10 mouse cellular contexts compared by ENCODE assay signal in genomic region chr11:83832389-83832788, GRCm38 (mm10). TPM values are rescaled to one million over a fixed set of nuclear protein-coding genes. Genes with fewer than 3 reads are reported as not detected.
A peak's percentile ranks its signal among the peaks of the same experiment; 100 is the strongest.
DNase-seq lines count a peak whose midpoint lies in the region; ATAC-seq and TF ChIP-seq lines count a peak whose summit lies in the region.
"Had no signal": no experiment of that assay in that cellular context is flagged by ENCODE, and none has a peak within 500 bp of the region (broad histone marks: within the 10 kb centered on the region; RNA-seq: fewer than 3 reads in every experiment).

No protein-coding gene starts in this region.

- H3K27me3 ChIP-seq in lung, embryonic 14.5 days (ENCODE audit: insufficient read depth, low read length), result no peaks in the 10 kb centered on the region
- H3K27me3 ChIP-seq in heart, embryonic 10.5 days (ENCODE audit: insufficient read depth, poor library complexity, severe bottlenecking), result no peaks in the 10 kb centered on the region
- H3K27me3 ChIP-seq: embryonic facial prominence, embryonic 13.5 days; liver, embryonic 13.5 days had no signal

- TF ChIP-seq CTCF in bone marrow macrophage, adult 2 months (IDR thresholded peaks at IDR 0.05; ENCODE audit: low read depth, low read length), result peak; percentile 60
- peak; percentile 77 for TF ChIP-seq CTCF in lung, embryonic 14.5 days (IDR thresholded peaks at IDR 0.05; ENCODE audit: low read depth)

- 46% methylated on average over 8 of the region's 8 CpGs for WGBS in lung, embryonic 14.5 days
- WGBS in heart, embryonic 10.5 days, result 34% methylated on average over 8 of the region's 8 CpGs

- H3K36me3 ChIP-seq in lung, embryonic 14.5 days (ENCODE audit: insufficient read depth), result no peaks in the 10 kb centered on the region
- H3K36me3 ChIP-seq in heart, embryonic 10.5 days, result no peaks in the 10 kb centered on the region
- H3K36me3 ChIP-seq: embryonic facial prominence, embryonic 13.5 days; liver, embryonic 13.5 days had no signal

- no peak overlapping the region for H3K9ac ChIP-seq in lung, embryonic 14.5 days
- H3K9ac ChIP-seq: embryonic facial prominence, embryonic 13.5 days; liver, embryonic 13.5 days had no signal

- intact Hi-C loops in gastrocnemius, postnatal 36 days (cut with DNase I), result no loop called here
- intact Hi-C loops in left cerebral cortex, postnatal 4 days (cut with DNase I), result no loop called here

- H3K27ac ChIP-seq in bone marrow macrophage, adult 2 months (ENCODE audit: insufficient read depth, low read depth, low read length), result no peak overlapping the region
- no peak overlapping the region for H3K27ac ChIP-seq in lung, embryonic 14.5 days (ENCODE audit: low read depth)
- no peak overlapping the region for H3K27ac ChIP-seq in heart, embryonic 10.5 days
- H3K27ac ChIP-seq: embryonic facial prominence, embryonic 13.5 days; liver, embryonic 13.5 days had no signal

- no peak overlapping the region for H3K4me2 ChIP-seq in lung, embryonic 14.5 days
- H3K4me2 ChIP-seq: embryonic facial prominence, embryonic 13.5 days; liver, embryonic 13.5 days had no signal

- H3K9me3 ChIP-seq in lung, embryonic 14.5 days (ENCODE audit: low read depth, low read length), result no peaks in the 10 kb centered on the region
- no peaks in the 10 kb centered on the region for H3K9me3 ChIP-seq in heart, embryonic 10.5 days
- H3K9me3 ChIP-seq: embryonic facial prominence, embryonic 13.5 days; liver, embryonic 13.5 days had no signal

- DNase-seq in gastrocnemius, postnatal 10 days, result peak; percentile 33
- no peak for DNase-seq in gastrocnemius, postnatal 36 days
- peak; percentile 29 for DNase-seq in right cerebral cortex, postnatal 14 days
- no peak for DNase-seq in right cerebral cortex, postnatal 4 days
- DNase-seq in lung, embryonic 14.5 days, result peak; percentile 75
- DNase-seq in left cerebral cortex, postnatal 4 days, result no peak
- DNase-seq in heart, embryonic 10.5 days (ENCODE audit: low spot score), result no peak
- DNase-seq: liver, embryonic 13.5 days had no signal

- no peak overlapping the region for H3K4me3 ChIP-seq in bone marrow macrophage, adult 2 months (ENCODE audit: insufficient read depth, low read length)
- no peak overlapping the region for H3K4me3 ChIP-seq in lung, embryonic 14.5 days (ENCODE audit: low read depth, low read length)
- H3K4me3 ChIP-seq in heart, embryonic 10.5 days, result no peak overlapping the region
- H3K4me3 ChIP-seq: embryonic facial prominence, embryonic 13.5 days; liver, embryonic 13.5 days had no signal

- no peak for TF ChIP-seq POLR2A in bone marrow macrophage, adult 2 months (IDR thresholded peaks at IDR 0.05; ENCODE audit: borderline replicate concordance, low read depth, low read length)

- no peak for ATAC-seq in lung, embryonic 14.5 days (ENCODE audit: insufficient read depth)

- peaks cover 13% of the 10 kb centered on the region for H3K4me1 ChIP-seq in bone marrow macrophage, adult 2 months (ENCODE audit: control insufficient read depth, insufficient read depth, low read length)
- H3K4me1 ChIP-seq in lung, embryonic 14.5 days (ENCODE audit: insufficient read depth), result no peaks in the 10 kb centered on the region
- no peaks in the 10 kb centered on the region for H3K4me1 ChIP-seq in heart, embryonic 10.5 days
- H3K4me1 ChIP-seq: embryonic facial prominence, embryonic 13.5 days; liver, embryonic 13.5 days had no signal

RNA-seq across cellular contexts. Expression of gene Hnf1b, which starts 17.5 kb away (rescaled TPM):
- total RNA-seq in gastrocnemius, postnatal 10 days (2021), result not detected
- total RNA-seq in gastrocnemius, postnatal 36 days (2021), result not detected
- not detected in 2 replicates for polyA plus RNA-seq in bone marrow macrophage, adult 2 months (2012; ENCODE audit: insufficient read depth, insufficient read length, missing spikeins)
- polyA plus RNA-seq in lung, embryonic 14.5 days (2014; fragmentation: Nextera tagmentation; extraction: Ambion mirVana), result 10.9 and 11.4 TPM in 2 replicates
- total RNA-seq in left cerebral cortex, postnatal 4 days (2021), result not detected
- polyA plus RNA-seq in heart, embryonic 10.5 days (2016; fragmentation: Nextera tagmentation; extraction: Ambion mirVana), result 0.14 and 2.0 TPM in 2 replicates
- polyA plus RNA-seq: embryonic facial prominence, embryonic 13.5 days had no signal

Comparison
In these comparisons a context has a peak if more than half of its experiments do, and no peak if none do; other contexts are left out.
1. DNase-seq: peak in gastrocnemius, postnatal 10 days (single experiment), right cerebral cortex, postnatal 14 days (single experiment) and lung, embryonic 14.5 days (single experiment); none in gastrocnemius, postnatal 36 days (0 of 2), right cerebral cortex, postnatal 4 days (single experiment), left cerebral cortex, postnatal 4 days (single experiment) and heart, embryonic 10.5 days (single experiment).